Mouse (Mus musculus): Measurements from ENCODE around the gene Cdh16.

GRCm38 (mm10) chr8:104602468-104603244, 21.5 kb downstream of the Cdh16 start:
- no peak for TF ChIP-seq POLR2A (IDR thresholded peaks at IDR 0.05; ENCODE audit: extremely low read depth, insufficient read depth, low read length)
- peak; percentile 99 for TF ChIP-seq CTCF (IDR thresholded peaks at IDR 0.05; ENCODE audit: extremely low read depth, insufficient read depth, low read length)

All from cortical plate, adult 2 months (tissue).